Mouse (Mus musculus) gonadal fat pad, adult 2 months (tissue): ENCODE measurements around the gene Hyal2. TPM values are rescaled to one million over a fixed set of nuclear protein-coding genes. Genes with fewer than 3 reads are reported as not detected.

Experiments used
- DNase-seq: peaks from one replicate; pipeline ENCODE4 v3.0.0-alpha.2; 2012; ENCODE audit warnings: low read depth
- polyA plus RNA-seq: library from polyadenylated mRNA; depleted of rRNA; stranded (reverse); fragments of >200 nt; gene quantifications from 2 replicates; pipeline ENCODE4 v1.2.3, GENCODE M21; 2012

The Hyal2 gene
- polyA plus RNA-seq, 1 experiment = 68.6 TPM

DNA sequence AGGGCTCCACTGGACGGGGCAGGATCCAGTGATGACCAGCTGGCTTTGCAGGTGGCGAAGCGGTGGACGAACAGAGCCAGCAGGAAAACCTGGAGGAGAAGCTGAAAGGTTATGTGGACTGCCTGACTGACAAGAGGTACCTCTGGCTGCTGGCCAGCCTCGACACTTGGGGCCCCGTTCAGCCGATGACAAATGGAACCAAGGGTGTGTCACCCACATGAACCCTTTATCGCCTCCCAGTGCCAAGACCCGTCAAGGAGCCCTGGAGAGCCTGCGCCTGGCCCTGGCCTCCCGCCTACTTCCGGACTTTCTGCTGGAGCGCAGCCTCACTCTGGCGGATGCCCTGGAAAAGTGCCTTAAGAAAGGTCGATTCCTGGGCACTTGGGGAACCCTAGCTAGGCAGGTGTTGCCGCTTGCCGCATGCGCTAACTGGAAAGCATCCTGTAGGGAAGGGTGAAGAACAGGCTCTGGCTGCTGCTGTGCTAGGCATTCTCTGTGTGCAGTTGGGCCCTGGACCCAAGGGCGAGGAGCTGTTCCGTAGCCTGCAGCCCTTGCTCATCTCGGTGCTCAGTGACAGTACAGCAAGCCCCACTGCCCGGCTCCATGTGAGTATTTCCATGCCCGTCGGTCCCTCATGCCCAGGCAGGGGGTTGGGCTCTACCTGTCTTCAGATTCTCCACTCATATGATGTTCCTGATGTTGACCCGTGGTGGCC lies 22.5 kb downstream of the Hyal2 start:
- DNase-seq = no peak

DNA sequence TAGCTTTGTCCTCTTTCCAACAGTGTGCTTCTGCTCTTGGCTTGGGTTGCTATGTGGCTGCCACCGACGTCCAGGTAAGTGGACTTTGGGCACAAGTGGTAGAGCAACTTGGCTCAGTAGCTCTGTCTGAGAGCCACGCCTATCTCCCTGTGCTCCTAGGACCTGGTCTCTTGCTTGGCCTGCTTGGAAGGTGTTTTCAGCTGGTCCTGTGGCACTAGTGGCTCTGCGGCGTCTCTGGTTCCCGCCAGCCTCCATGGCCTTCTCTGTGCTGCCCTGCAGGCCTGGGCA lies 23.0 kb downstream of the Hyal2 start:
- no peak for DNase-seq

DNA sequence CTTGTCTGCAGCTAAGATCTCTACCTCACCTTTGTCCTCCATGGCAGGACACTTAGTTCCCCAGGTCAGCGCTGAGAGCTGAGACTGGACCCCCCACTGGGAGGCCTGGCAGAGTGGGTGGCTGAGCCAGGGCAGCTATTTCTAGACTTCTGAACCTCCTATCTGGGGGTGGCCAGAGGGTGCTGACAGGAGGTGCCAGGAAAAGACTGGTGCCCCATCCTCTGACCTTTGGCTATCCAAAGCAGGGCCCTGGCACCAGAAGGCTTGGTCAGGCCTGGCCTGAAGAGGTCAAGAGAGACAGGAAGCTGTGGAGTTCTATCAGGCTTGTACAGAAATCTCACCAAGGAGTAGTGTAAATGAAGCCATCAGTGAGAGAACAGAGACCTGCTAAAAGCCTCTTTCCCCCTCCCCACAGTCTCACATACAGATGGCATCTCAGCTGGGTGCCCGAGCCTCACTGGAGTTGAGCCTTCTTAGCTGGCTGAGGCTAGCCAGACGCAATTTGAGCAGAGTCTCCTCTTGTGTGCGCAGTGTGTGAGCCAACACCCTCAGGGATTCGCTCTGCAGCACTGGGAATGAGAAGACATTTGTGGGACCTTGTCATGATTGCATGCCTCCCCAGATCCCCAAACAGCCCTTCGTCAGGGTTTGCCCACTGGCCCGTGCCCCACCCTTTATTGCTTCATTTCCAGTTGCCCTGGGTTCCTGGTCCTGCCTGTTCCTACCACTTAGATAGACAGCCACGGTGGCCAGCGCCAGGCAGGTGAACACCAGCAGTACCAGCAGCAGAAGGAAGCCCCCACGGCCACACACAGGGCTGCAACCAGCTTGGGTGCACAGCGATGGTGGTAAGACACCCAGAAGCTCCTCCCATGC lies 25.6 kb downstream of the Hyal2 start:
- DNase-seq = no peak

DNA sequence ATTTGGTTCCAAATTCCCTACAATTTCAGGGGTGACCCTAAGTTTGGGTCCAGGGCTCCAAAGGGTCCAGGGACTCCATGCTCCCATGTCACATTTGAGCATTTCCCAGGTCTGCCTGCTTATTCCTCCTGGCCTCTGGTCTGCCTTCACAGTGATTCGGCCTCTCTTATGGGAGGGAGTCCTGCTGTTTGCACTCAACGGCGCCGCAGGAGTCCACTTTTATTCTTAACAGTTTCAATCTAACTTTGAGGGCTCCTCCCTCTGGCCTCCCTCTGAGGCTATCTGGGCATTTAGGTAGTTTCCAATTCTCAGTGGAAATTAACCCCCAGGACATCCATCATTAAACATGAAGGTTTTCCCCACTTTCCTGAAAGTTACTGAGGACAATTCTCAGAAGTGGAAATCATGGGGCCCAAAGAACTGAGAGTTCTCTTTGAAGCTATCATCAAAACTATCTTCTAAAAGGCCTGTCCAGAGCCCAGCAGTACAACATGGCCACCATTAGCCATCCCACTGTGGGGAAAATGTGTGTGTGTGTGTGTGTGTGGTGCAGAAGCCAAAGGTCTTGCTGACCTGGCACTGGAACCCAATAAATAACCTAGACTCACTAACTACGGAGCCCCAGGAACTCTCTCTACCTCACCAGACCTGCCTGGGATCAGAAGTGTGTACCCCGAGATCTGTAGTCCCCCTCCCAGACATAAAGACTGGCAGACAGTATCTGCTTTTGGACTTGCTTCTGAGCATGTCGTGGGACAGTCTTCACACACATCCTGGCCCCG lies 26.7 kb downstream of the Hyal2 start:
- DNase-seq = no peak

DNA sequence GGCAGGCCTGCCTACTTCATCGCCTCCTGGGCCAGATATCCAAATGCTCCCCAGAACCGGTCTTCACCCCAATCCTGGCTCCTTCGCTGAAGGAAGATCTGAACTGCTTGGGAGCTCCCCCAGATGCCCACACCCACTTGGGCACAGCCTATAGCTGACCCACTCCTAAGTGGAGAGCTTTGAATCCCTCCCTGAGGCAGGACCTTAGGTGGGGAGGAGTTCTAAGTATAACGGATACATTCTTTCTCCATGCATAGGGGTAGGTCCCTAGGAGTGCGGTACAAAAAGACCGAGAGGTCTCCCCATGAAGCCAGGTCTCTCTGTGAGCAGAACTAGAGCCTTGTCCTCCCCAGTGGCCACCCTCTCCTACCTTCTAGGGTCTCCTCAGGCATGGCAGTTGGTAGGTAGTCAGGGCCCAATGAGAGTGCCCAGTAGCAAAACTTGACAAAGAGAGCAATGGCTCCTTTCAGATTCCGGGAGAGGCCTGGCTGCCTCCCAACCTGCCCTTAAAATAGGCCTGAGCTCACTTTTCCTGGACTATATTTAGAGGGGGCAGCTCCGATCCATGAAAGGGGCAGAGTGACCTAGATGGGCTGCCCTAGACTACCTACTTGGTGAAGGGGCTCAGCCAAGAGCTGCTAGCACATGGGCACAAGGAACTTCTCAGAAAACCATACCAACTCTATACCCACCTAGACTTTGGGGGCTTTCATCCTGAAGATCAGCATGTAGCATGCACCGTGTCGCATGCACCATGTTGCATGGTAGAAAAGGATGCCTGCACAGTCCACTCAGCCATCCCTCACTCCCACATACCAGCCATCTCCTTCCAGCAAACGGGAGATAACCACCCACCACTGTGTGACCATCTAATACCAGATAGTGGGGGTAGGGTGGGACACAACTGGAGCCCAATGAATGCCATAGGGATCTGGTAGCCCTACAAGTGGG lies 29.1 kb downstream of the Hyal2 start:
- DNase-seq = no peak

DNA sequence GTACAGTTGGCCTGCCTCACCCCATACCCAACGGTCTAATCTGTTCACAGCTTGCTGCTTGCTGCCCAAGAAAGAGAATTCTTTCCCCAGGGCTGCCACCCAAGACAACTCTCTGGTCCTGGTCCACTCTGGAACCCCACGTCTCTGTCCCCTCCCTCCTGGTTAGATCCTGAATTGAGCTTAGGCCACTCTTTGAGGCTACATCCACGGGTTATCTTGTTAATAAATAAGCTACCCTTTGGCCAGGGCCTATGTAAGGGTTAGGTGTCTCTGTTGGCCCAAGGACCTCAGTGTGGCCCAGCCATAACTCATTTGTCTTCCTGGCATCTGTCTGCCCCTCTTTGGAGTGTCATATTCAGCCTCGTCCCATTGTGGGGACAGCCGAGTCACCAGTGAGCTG lies 30.6 kb downstream of the Hyal2 start:
- DNase-seq = no peak

DNA sequence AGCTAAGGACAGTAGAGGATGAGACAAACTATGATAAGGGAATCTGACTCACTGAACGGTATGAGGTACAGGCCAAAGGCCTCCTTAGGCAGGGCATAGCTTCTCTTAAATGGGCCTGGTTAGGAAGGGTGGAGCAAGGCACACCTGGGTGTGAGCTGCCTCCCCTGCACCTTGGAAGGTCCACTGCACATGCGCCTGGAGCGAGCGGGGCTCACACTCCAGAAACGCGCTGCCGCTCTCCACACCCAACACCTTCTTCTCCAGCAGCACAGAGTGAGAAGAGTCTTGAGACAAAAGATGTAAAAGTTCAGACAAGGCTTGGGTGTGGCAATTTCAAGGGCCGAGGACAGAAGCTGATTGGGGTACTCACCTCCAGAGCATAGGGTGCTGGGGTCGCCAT lies 31.7 kb downstream of the Hyal2 start:
- no peak for DNase-seq

DNA sequence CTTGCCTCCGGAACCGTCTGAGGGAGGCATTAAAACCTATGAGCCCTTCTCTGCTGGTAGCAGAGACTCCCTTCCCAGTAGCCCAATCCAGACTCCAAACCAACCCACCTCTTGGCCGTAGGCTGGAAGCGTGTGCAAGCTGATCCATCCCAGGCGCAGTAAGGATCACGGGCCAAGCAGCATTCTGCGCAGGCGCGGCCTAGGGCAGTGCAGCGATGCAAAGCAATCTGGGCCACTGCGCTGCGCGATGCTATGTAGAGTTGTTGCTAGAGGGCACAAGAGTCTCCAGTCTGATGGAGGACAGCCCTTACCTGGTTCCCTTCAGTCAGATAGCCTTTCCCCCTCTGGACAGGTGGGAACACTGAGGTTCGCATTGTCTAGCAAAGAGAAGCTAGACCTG lies 32.1 kb downstream of the Hyal2 start:
- no peak for DNase-seq

DNA sequence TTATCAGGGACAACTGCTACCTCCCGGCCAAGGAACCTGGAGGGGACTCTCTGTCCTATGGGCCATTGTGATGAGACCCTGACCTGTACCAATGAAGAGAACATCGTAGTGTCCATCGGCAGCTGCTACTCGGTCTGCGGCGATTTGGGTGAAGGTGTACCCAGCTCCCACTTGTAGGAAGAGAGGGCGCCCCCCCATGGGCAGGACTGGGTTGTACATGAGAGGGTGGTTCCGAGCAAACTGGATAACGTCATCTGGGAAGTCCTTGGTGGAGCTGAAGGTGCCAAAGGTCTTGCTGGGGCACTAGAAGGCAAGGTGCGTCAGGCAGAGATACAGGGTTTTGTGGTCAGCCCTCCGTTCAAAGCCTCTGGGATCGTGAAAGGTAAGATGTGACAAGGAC lies 33.0 kb downstream of the Hyal2 start:
- DNase-seq = no peak

DNA sequence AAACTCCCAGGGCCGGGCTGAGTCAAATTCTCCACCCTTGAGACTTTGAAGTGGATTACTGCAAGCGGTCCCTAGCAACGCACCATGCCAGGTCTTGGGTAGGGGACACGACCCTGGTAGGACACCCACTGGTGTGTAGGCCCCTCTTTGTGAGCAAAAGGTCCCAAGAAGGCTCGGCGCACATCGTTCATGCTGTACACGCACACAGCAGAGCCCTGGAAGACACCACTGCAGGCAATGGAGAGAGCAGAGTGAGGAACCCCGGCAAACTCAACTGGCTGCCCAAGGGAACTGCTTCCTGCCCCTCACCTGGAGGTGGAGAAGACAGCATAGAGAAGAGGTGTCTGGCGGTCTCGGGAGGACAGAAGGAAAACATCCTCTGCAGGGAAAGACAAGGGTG lies 33.5 kb downstream of the Hyal2 start:
- DNase-seq = no peak

DNA sequence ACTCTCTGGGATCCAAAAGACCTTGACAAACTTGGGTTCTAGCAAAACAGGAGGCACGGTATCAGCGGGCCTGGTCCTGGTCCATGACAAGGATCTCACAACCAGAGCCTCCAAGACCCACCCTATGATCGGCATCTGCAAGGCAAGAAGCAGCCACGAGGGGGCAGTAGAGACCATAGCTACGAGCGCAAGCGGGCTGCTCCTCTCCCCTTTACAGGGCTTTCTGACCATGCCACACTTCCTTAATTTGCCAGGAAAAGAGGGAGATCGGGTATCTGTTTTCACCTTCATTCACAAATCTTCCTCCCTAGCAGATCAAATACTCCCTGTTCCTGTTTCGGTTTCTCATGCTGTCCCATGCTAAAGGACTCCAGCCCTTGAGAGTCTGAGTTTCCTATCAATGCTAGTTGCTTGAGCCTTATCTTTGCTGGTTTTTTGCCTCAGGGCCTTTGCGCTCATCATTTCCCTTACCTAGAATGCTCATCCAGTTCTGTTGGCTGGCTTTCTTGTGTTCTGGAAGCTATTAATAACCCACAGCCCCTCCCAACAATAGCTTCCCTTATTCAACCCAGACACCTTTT lies 34.4 kb downstream of the Hyal2 start:
- DNase-seq = no peak

DNA sequence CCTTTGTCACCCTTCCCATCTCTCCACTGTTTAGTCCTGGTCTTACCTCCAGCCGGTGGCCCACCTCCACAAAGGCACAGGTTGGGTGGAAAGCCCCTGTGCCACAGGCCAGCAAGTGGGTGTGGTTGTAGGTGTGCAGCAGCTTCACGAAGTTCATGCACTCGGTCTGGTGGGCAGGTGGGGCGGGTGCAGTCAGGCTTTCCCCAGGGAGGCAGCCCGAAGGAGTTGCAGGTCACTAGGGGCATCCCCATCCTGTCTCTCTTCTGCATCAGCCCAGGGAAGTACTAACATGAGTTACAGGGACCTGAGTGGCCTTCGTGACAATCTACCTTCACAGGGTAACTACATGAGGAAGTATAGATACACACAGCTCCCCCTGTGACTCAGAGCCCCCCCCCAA lies 35.5 kb downstream of the Hyal2 start:
- DNase-seq = no peak

DNA sequence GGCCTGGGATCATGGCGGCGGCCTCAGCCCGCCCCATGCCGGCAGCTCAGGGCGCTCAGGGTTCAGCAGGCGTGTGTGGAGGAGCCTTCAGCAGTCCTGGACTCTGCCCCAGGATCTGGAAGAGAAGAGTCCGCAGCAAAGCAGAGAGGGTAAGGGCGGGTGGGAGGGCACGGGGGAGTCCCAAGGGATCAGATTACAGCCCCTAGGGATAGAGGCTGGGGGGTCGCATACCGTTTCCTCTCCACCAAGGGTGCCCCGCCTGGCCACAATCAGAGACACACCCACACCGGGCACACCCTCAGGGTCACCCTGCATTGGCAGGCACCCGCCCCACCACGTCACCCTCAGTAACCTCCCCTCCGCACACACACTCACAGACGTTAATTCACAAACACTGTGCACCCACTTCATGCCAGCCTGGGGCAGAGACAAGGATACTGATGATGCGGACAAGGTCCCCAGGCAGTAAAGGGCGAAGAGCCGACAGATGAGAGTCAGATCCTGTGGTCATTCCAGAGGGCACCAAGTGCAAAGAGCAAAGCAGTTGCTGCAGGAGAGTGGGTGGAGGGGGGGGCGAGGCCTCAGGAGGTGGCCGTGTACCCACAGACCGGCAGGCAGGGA lies 37.4 kb downstream of the Hyal2 start:
- no peak for DNase-seq

DNA sequence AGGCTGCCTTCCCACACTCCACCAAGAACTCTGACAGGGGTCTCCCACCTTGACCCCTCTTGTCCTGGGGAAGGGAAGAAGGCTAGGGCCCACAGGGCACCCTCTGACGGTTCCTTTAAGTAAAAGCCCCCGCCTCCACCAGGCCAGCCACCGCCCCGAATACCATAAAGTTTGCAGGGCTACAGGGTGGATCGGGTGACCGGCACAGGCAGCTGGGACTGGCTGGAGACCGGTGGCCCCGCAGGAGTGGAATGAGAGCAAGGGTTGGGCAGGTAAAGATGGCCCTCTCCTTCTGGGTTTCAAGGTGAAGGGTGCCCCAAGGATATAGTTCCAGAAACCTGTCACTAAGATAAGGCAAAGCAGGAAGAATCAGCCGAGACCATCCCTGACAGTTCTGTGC lies 38.8 kb downstream of the Hyal2 start:
- DNase-seq = no peak

DNA sequence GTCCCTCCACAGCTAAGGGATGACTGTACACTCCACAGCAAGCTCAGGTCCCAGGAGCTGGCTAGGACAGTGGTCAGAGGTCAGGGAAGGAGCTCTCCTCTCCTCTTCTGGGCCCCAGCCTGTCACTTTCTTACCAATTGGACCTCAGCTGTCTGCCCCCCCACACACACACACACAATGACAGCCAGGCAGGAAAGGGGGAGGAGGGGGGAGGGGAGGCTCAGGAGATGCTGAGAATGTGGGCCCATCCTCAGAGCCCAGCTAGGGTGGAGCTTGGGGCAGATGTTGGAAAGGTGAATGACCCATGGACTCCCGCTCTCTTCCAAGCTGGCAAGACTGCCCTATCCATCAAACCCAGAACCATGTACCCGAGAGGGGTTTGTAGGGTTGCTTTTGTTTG lies 39.3 kb downstream of the Hyal2 start:
- DNase-seq = no peak

DNA sequence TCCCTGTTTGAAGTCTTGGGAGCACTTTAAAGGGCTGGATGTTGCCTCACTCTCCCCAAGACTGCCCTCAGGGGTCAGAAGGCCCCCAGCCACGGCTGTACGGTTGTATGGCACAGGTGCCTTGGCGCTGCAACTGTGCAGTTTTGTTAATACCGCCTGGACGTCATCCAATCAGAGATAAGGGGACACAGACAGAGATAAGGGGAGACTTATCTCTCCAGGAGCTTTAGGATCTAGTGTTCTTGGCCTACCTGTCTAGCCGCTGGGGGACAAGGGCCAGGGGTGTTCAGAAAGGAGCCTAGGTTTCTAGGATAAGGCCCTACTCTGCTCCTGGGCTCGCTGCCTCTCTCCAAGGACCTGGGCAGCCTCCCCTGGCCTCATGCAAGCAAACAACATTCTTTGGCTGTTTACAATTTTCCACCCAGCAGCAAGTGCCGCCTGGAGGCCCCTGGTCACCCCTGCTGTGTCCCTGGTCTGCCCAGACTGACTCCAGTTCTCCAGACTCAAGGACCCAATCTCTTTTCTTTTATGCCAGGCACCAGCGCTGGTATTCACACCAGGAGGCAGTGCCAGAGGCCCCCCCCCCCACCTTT lies 40.0 kb downstream of the Hyal2 start:
- no peak for DNase-seq

DNA sequence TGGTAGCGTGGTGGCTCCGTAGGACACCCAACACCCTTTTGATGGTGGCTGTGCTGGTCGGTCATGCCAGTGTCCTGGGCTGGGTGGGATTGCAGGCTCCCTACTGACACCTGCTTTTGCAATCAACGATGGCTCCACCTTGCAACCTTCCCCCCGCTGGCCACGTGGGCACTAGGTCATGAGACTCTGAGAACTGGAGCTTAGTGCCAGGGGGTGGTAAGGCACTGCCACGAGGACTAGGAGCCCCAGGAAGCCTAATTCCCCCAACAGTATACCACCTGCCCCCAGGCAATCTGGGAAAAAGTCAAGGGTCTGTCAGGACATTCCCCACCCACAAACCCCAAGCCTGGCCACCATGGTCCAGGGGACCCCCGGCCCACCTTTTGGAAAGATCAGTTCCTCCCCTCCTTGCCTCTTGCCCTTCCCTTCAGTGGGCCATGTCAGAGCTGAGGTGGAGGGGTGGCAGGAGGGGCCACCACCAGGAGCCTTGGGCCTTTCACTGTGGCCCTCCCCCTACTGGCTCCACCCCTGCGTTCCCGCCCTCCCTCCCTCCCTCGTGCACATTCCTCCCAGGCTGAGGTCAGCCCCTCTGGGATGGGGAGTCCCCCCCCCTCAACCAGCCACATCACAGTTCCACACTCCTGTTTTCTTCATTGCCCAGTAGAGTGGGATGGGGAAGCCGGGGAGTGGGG lies 41.1 kb downstream of the Hyal2 start, which contains the start of gene Sema3b:
Gene Sema3b (minus strand): TSS at position 489 of the 692 bp plus-strand sequence.
- DNase-seq = no peak

DNA sequence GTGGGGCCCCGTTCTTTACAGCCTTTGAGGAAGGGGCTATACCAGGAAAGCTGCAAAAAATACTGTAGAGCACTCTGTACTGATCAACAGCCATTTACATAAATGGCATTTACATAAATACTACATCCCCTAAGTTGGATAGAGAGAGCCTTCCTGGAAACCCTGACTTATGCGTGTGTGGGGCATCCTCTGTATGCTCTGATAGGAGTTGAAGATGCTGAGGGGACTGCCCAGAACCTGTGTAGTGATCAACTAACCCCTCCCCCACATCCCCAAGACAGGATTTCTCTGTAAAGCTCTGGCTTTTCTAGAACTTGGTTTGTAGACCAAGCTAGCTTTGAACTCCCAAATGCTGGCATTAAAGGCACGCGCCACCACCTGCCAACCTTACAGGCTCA lies 41.7 kb downstream of the Hyal2 start:
- no peak for DNase-seq

DNA sequence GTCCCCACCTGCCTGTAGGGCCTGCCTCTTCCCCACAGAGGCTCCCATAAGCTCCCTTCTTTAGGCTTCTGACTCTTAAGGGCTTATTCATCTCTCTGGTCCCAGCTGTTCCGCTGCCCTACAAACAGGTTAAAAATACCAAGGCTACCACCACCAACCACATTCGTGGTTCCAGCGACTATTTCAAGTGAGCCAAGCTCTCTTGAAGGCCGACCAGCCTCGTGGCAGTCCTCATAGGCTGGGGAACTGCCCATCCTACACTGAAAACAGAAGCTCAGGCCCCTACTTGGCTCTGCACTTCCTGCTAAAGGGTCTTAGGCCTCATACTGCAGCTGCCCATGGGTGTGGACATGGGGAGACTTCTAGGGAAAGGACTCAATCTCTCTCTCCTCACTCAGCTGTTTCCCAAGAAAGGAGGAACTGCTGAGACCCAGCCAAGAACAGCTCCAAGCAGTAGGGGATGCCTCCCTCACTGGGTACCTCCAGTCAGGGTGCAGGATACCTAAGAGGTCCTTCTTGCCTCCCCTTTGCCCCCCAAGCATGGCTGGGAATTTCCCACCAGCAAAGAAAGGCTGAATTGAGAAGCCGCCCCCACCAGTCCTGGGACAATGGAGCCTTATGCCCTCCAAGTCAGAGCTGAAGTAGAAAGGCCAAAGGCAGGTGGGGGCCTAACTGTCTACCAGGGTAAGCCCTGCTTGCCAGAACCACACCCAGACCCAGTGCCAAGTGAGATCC lies 43.9 kb downstream of the Hyal2 start:
- DNase-seq = no peak
